Mouse (Mus musculus): ENCODE results near the gene Zzef1. TPM values are rescaled to one million over a fixed set of nuclear protein-coding genes. Genes with fewer than 3 reads are reported as not detected.

Zzef1 gene
- polyA plus RNA-seq, 1 experiment from 2014 or later, result 14.2 TPM

DNA sequence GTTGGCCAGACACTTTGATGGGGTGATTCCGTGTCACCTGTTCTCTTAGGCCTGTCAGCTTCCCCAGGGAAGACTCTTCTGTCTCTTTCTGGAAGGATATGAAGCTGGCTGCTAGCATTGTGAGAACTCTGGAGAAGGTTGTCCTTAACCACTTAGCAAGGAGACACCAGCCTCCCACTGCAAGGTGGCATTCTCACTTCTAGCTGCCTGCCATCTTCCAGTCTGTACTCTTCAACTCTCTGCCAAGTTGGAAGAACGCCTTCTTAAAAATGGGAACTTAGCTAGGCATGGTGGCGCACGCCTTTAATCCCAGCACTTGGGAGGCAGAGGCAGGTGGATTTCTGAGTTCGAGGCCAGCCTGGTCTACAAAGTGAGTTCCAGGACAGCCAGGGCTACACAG is 17.7 kb downstream of the Zzef1 start:
- no peak overlapping the region for H3K4me3 ChIP-seq (replicated peaks)
- no peak overlapping the region for H3K9ac ChIP-seq (replicated peaks)
- WGBS, result 96% methylated on average over 5 of the region's 5 CpGs
- H3K4me2 ChIP-seq (replicated peaks), result no peak overlapping the region
- no peak for ATAC-seq
- H3K4me1 ChIP-seq (replicated peaks), result no peaks in the 10 kb centered on the region
- no peaks in the 10 kb centered on the region for H3K9me3 ChIP-seq
- H3K27me3 ChIP-seq, result no peaks in the 10 kb centered on the region
- H3K36me3 ChIP-seq, result peaks cover 3% of the 10 kb centered on the region
- H3K27ac ChIP-seq, result no peak overlapping the region

- WGBS, result 78% methylated on average over 2 of the region's 2 CpGs
Measured at GRCm38 (mm10) chr11:72814188-72814587, 18.2 kb downstream of the Zzef1 start.

DNA sequence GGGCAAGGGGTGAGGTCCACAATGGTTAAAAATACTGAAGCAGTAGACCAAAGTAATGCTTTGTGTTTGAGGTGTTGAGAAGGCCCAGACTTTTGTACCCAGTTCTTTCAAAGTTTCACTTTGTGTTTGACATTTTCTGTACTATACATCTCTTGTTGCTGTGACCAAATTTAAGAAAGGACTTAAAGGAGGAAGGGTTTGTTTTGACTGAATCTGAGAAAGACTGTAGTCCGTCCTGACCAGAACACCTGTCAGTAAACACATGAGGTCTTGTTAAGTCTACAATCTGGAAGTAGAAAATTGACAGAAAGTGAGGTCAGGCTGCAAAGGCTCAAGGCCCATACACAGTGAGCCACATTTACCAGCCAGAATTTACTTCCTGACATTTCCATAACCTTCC is 20.8 kb downstream of the Zzef1 start:
- Histone ChIP-seq H3K36me3 (peaks cover 31% of the 10 kb centered on the region), H3K27ac (no peak overlapping the region), H3K9ac (replicated peaks) (no peak overlapping the region), H3K4me1 (replicated peaks) (no peaks in the 10 kb centered on the region), H3K4me2 (replicated peaks) (no peak overlapping the region), H3K27me3 (no peaks in the 10 kb centered on the region), H3K4me3 (replicated peaks) (no peak overlapping the region), H3K9me3 (no peaks in the 10 kb centered on the region)
- no peak for ATAC-seq
- 90% methylated on average over 1 of the region's 1 CpGs for WGBS

More at GRCm38 (mm10) chr11:72814188-72814587, 18.2 kb downstream of the Zzef1 start:
- Histone ChIP-seq H3K4me1 (replicated peaks) (no peaks in the 10 kb centered on the region), H3K4me3 (replicated peaks) (no peak overlapping the region), H3K27ac (no peak overlapping the region), H3K36me3 (peaks cover 7% of the 10 kb centered on the region), H3K27me3 (no peaks in the 10 kb centered on the region), H3K4me2 (replicated peaks) (no peak overlapping the region), H3K9me3 (no peaks in the 10 kb centered on the region), H3K9ac (replicated peaks) (no peak overlapping the region)
- no peak for ATAC-seq

DNA sequence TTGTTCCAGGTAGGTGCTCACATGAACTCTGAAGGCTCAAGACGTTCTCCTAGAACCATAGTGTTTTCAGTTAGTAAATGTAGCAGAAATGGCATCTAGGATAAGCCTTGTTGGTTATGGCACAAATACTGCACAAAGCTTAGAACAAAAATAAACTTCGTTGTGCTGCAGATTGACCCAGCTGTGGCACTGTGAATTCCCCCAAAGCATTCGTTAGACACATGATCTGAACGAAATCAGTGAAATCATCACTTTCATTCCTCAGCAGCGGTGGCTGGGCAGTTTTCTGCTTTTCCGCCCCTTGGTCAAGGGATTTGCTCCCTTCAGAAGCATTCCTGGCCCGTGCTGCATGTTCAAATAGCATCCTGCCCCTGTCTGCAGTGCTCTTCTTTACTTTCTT is 22.0 kb downstream of the Zzef1 start:
- ATAC-seq, result no peak
- WGBS, result 93% methylated on average over 7 of the region's 7 CpGs
- no peak overlapping the region for H3K27ac ChIP-seq

DNA sequence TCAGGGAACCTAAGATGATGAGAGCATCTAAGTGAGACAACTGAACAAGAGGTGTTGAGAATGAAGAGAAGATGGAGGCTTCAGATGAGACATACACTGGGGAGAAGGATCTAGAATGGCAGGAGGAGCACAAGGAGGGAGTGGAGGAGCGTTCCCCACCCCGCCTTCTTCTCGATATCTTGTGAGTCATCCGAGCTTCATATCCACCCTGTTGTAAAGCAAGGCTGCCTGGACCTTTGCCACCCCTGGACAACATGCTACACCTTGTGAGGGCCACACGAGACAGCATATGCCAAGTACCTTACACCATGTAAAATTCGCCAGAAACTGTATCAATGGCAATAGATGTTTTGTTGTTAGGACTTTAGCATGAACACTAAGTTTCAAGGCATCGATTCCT is 25.0 kb downstream of the Zzef1 start:
- H3K9ac ChIP-seq (replicated peaks), result no peak overlapping the region
- no peak overlapping the region for H3K4me2 ChIP-seq (replicated peaks)
- H3K27me3 ChIP-seq, result no peaks in the 10 kb centered on the region
- peaks cover 60% of the 10 kb centered on the region for H3K36me3 ChIP-seq
- no peak for ATAC-seq
- no peak overlapping the region for H3K4me3 ChIP-seq (replicated peaks)
- no peaks in the 10 kb centered on the region for H3K9me3 ChIP-seq
- H3K4me1 ChIP-seq (replicated peaks), result no peaks in the 10 kb centered on the region
- 92% methylated on average over 7 of the region's 7 CpGs for WGBS
- no peak overlapping the region for H3K27ac ChIP-seq

More for the DNA sequence above, 22.0 kb downstream of the Zzef1 start:
- H3K4me2 ChIP-seq (replicated peaks), result no peak overlapping the region
- H3K9ac ChIP-seq (replicated peaks), result no peak overlapping the region
- H3K9me3 ChIP-seq, result no peaks in the 10 kb centered on the region
- H3K36me3 ChIP-seq, result peaks cover 41% of the 10 kb centered on the region
- H3K27me3 ChIP-seq, result no peaks in the 10 kb centered on the region
- no peaks in the 10 kb centered on the region for H3K4me1 ChIP-seq (replicated peaks)
- H3K4me3 ChIP-seq (replicated peaks), result no peak overlapping the region

DNA sequence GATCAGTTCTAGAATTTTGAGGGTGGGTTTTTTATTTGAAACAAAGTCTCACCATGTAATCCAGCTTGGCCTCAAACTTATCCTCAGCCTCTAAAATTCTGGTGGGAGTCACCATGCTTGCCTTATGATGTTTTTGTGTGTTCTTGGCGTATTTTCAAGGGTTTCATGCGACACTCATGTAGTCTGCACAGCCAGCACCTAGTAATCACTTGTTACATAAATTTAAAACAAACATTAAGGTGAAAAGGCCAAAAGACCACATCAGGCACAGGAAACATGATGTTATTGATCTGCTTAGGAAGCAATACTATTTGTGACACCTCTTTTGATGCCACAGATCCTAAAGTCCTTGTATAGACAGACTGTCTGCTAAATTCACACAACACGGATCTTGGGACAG is 33.8 kb downstream of the Zzef1 start:
- Histone ChIP-seq H3K27ac (no peak overlapping the region), H3K27me3 (no peaks in the 10 kb centered on the region), H3K4me3 (replicated peaks) (no peak overlapping the region), H3K9me3 (no peaks in the 10 kb centered on the region), H3K4me2 (replicated peaks) (no peak overlapping the region), H3K4me1 (replicated peaks) (no peaks in the 10 kb centered on the region), H3K9ac (replicated peaks) (no peak overlapping the region), H3K36me3 (peaks cover 78% of the 10 kb centered on the region)
- ATAC-seq, result no peak
- 91% methylated on average over 3 of the region's 3 CpGs for WGBS

DNA sequence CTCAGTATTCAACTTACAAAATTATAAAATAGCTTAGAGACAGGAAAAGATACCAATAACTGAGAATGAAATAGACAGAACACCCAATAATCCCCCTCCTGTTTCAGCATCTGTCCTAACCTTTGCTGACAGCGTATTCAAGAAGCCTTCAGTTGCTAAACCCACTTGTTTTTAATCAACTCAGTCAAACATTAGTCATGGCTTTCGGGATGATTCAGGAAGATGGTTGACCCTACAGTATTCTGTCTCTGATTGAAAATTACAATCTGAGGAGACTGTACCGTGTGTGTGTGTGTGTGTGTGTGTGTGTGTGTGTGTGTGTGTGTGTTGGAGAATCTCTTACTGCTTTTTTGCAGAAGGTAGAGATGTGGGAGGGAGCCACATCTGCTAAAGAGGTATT is 46.7 kb downstream of the Zzef1 start:
- no peak for ATAC-seq
- no peaks in the 10 kb centered on the region for H3K27me3 ChIP-seq
- no peak overlapping the region for H3K27ac ChIP-seq
- 84% methylated on average over 3 of the region's 3 CpGs for WGBS
- H3K4me3 ChIP-seq (replicated peaks), result no peak overlapping the region
- H3K4me1 ChIP-seq (replicated peaks), result no peaks in the 10 kb centered on the region
- H3K36me3 ChIP-seq, result peaks cover 59% of the 10 kb centered on the region
- no peak overlapping the region for H3K9ac ChIP-seq (replicated peaks)
- H3K9me3 ChIP-seq, result no peaks in the 10 kb centered on the region
- no peak overlapping the region for H3K4me2 ChIP-seq (replicated peaks)

DNA sequence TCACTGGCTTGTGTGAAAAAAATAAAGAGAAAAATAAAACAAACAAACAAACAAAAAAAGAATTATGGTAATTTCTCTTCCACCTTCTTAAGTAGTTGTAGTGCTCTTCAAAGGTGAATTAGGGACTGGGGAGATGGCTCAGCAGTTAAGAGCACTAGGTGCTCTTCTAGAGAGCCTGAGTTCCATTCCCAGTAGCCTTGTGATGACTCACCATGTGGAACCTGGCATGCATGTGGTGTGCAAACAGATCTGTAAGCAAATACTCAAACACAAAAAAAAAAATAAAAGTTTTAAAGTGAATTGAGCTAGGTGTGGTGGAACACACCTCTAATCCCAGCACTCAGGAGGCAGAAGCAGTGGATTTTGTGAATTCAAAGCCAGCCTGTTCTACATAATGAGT is 47.5 kb downstream of the Zzef1 start:
- H3K36me3 ChIP-seq, result peaks cover 67% of the 10 kb centered on the region

GRCm38 (mm10) chr11:72845526-72845925 is 49.5 kb downstream of the Zzef1 start:
- no peaks in the 10 kb centered on the region for H3K4me1 ChIP-seq (replicated peaks)
- H3K4me2 ChIP-seq (replicated peaks), result no peak overlapping the region
- H3K9ac ChIP-seq (replicated peaks), result no peak overlapping the region
- WGBS, result 96% methylated on average over 2 of the region's 2 CpGs
- ATAC-seq, result no peak
- no peaks in the 10 kb centered on the region for H3K27me3 ChIP-seq
- peaks cover 75% of the 10 kb centered on the region for H3K36me3 ChIP-seq
- no peak overlapping the region for H3K4me3 ChIP-seq (replicated peaks)
- H3K27ac ChIP-seq, result no peak overlapping the region
- no peaks in the 10 kb centered on the region for H3K9me3 ChIP-seq

More for the DNA sequence above, 47.5 kb downstream of the Zzef1 start:
- Histone ChIP-seq H3K4me3 (replicated peaks) (no peak overlapping the region), H3K4me2 (replicated peaks) (no peak overlapping the region), H3K9me3 (no peaks in the 10 kb centered on the region), H3K9ac (replicated peaks) (no peak overlapping the region), H3K4me1 (replicated peaks) (no peaks in the 10 kb centered on the region), H3K27me3 (no peaks in the 10 kb centered on the region), H3K27ac (no peak overlapping the region)
- ATAC-seq, result no peak

- H3K27me3 ChIP-seq, result no peaks in the 10 kb centered on the region
- ATAC-seq, result no peak
- no peak overlapping the region for H3K4me2 ChIP-seq (replicated peaks)
- no peak overlapping the region for H3K27ac ChIP-seq
- H3K9ac ChIP-seq (replicated peaks), result no peak overlapping the region
- no peaks in the 10 kb centered on the region for H3K9me3 ChIP-seq
- H3K4me1 ChIP-seq (replicated peaks), result no peaks in the 10 kb centered on the region
- H3K36me3 ChIP-seq, result peaks cover 76% of the 10 kb centered on the region
- H3K4me3 ChIP-seq (replicated peaks), result no peak overlapping the region
Measured at GRCm38 (mm10) chr11:72846685-72847084, 50.7 kb downstream of the Zzef1 start.

DNA sequence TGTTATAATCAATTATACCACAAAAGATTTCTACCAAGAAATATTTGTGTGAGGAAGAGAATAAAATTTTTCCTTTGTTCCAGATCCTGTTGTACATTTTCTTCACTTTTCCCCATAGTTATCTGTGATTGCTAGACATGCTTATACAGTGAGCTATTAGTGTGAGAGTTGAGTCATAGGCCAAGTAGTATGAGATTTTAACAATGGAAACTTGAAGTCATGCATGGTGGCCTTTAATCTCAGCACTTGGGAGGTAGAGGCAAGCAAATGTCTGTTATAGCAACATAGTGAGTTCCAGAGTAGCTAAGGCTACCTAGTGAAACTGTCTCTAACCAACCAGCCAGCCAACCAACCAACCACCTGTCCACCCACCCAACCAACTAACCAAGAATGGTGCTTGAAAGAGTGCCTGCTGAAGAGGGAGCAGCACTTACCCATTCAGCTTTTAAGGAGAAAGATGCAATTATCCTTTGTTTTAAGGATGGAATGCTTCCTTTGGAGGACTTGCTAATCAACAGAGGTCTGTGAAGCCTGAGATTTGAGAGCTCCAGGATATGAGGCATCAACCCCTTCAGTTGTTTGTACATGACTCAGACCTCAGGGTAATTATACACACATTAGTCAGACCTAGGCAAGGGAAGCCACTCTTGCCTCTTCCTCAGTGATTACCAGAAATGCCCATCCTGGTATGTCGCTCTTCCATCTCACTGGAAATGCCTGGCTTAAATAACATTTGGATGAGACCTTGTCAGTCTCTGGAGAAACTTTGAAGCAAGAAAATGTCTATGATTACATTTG is 52.0 kb downstream of the Zzef1 start:
- Histone ChIP-seq H3K4me1 (replicated peaks) (no peaks in the 10 kb centered on the region), H3K9me3 (no peaks in the 10 kb centered on the region), H3K4me2 (replicated peaks) (no peak overlapping the region), H3K9ac (replicated peaks) (no peak overlapping the region), H3K27ac (no peak overlapping the region), H3K27me3 (no peaks in the 10 kb centered on the region), H3K4me3 (replicated peaks) (no peak overlapping the region), H3K36me3 (peaks cover 82% of the 10 kb centered on the region)
- ATAC-seq, result no peak
- 91% methylated on average over 1 of the region's 1 CpGs for WGBS

- Histone ChIP-seq H3K36me3 (peaks cover 89% of the 10 kb centered on the region), H3K4me1 (replicated peaks) (no peaks in the 10 kb centered on the region), H3K27me3 (no peaks in the 10 kb centered on the region), H3K4me3 (replicated peaks) (no peak overlapping the region), H3K9ac (replicated peaks) (no peak overlapping the region), H3K9me3 (no peaks in the 10 kb centered on the region), H3K27ac (no peak overlapping the region), H3K4me2 (replicated peaks) (no peak overlapping the region)
- 0 out of 2 replicates have a peak, but pooled peaks have one; percentile 20 for ATAC-seq
- WGBS, result 78% methylated on average over 9 of the region's 9 CpGs
Measured at GRCm38 (mm10) chr11:72850419-72851131, 54.5 kb downstream of the Zzef1 start.

Data from midbrain, embryonic 13.5 days (tissue).